In the genomic region with DNA sequence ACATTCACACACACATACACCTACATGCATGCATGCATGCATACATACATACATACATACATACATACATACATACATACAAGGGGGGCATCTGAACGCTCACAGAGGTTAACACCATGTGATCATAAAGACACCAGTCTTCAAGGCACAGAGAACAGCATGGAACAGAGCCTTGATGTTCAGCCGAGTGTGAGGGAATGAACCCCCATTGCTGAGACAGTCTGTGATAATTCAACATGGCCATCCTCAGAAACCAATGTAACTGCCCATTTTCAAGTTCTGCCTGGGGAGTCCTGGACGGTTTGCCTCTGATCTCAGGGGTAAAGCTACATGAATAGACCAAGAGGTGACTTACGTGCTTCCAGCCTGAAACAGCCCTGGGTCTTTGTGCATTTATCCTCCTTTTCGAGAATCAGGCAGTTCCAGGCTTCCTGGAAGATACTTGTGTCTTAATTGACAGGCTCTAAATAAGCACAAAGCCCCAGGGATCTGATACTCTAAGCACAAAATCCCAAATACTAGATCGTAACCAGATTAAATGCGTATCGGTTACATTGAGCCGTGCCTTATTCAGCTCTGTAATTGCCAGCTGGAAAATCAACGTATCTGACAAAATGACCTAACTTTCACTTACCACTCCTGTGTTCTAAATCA, we compare ENCODE assay signal across 19 mouse cellular contexts.
DNase-seq lines count a peak whose midpoint lies in the region; ATAC-seq and TF ChIP-seq lines count a peak whose summit lies in the region.
"Had no signal": no experiment of that assay in that cellular context is flagged by ENCODE, and none has a peak within 500 bp of the region (broad histone marks: within the 10 kb centered on the region; RNA-seq: fewer than 3 reads in every experiment).

No protein-coding gene starts in this region.

- ATAC-seq in hindbrain, embryonic 12.5 days (ENCODE audit: low FRiP score) = no peak
- ATAC-seq in hindbrain, embryonic 11.5 days (ENCODE audit: low FRiP score) = no peak
- ATAC-seq in embryonic facial prominence, embryonic 11.5 days (replicated peaks; ENCODE audit: insufficient number of reproducible peaks, low FRiP score, low TSS enrichment, low read depth) = no peak
- no peak for ATAC-seq in limb, embryonic 12.5 days (ENCODE audit: insufficient number of reproducible peaks, insufficient read depth, low FRiP score, low TSS enrichment, low read depth)
- ATAC-seq: intestine, embryonic 16.5 days had no signal

- DNase-seq in hindbrain, embryonic 11.5 days (ENCODE audit: low spot score) = no peak
- peak; percentile 51 for DNase-seq in brain, embryonic 14.5 days (ENCODE audit: low read depth)
- peak; percentile 72 for DNase-seq in embryonic facial prominence, embryonic 11.5 days (ENCODE audit: low spot score)
- no peak for DNase-seq in heart, postnatal 25 days (ENCODE audit: low spot score)
- DNase-seq in kidney, adult 11 months = no peak
- DNase-seq: adrenal gland, postnatal 36 days; cerebellum, adult 9-10 months; heart, postnatal 4 days; lung, postnatal 10 days; thymus, postnatal 4 days had no signal

- no peaks in the 10 kb centered on the region for H3K27me3 ChIP-seq in hindbrain, embryonic 12.5 days
- H3K27me3 ChIP-seq in hindbrain, embryonic 11.5 days (ENCODE audit: control insufficient read depth, insufficient read depth, low read length) = 0 out of 2 replicates have a peak, but pooled peaks cover 3% of the 10 kb centered on the region
- no peaks in the 10 kb centered on the region for H3K27me3 ChIP-seq in embryonic facial prominence, embryonic 11.5 days (ENCODE audit: control insufficient read depth, insufficient read depth, low read length)
- H3K27me3 ChIP-seq in limb, embryonic 12.5 days = no peaks in the 10 kb centered on the region
- H3K27me3 ChIP-seq: limb, embryonic 15.5 days had no signal

- H3K4me1 ChIP-seq in hindbrain, embryonic 12.5 days = peaks cover 44% of the 10 kb centered on the region
- peaks cover 3% of the 10 kb centered on the region; the same call in 1 of the 2 replicates for H3K4me1 ChIP-seq in hindbrain, embryonic 11.5 days (replicated peaks; ENCODE audit: control insufficient read depth, insufficient read depth, low read length)
- H3K4me1 ChIP-seq in embryonic facial prominence, embryonic 11.5 days (ENCODE audit: control insufficient read depth, insufficient read depth, low read length) = no peaks in the 10 kb centered on the region
- H3K4me1 ChIP-seq in limb, embryonic 12.5 days (replicated peaks) = peaks cover 75% of the 10 kb centered on the region

- no peak for TF ChIP-seq CTCF in brain, embryonic 14.5 days (IDR thresholded peaks at IDR 0.05; ENCODE audit: borderline replicate concordance, extremely low read depth, insufficient read depth, insufficient read length)

- H3K9me3 ChIP-seq in hindbrain, embryonic 12.5 days (replicated peaks) = no peaks in the 10 kb centered on the region
- no peaks in the 10 kb centered on the region for H3K9me3 ChIP-seq in hindbrain, embryonic 11.5 days (ENCODE audit: control insufficient read depth, low read length)
- H3K9me3 ChIP-seq in embryonic facial prominence, embryonic 11.5 days (replicated peaks; ENCODE audit: control insufficient read depth, low read length) = no peaks in the 10 kb centered on the region
- no peaks in the 10 kb centered on the region for H3K9me3 ChIP-seq in limb, embryonic 12.5 days
- H3K9me3 ChIP-seq: forebrain, embryonic 12.5 days; heart, embryonic 12.5 days; limb, embryonic 15.5 days had no signal

- no peak overlapping the region for H3K9ac ChIP-seq in hindbrain, embryonic 12.5 days
- H3K9ac ChIP-seq in hindbrain, embryonic 11.5 days (ENCODE audit: low read depth, low read length) = no peak overlapping the region
- H3K9ac ChIP-seq in embryonic facial prominence, embryonic 11.5 days (replicated peaks; ENCODE audit: low read length) = no peak overlapping the region
- no peak overlapping the region for H3K9ac ChIP-seq in limb, embryonic 12.5 days (replicated peaks)
- H3K9ac ChIP-seq: forebrain, embryonic 12.5 days; heart, embryonic 12.5 days; limb, embryonic 15.5 days had no signal

- no peak overlapping the region for H3K4me2 ChIP-seq in hindbrain, embryonic 12.5 days (replicated peaks)
- no peak overlapping the region for H3K4me2 ChIP-seq in hindbrain, embryonic 11.5 days (replicated peaks; ENCODE audit: low read depth, low read length)
- H3K4me2 ChIP-seq in embryonic facial prominence, embryonic 11.5 days (ENCODE audit: low read depth, low read length) = no peak overlapping the region
- H3K4me2 ChIP-seq in limb, embryonic 12.5 days = no peak overlapping the region
- H3K4me2 ChIP-seq: forebrain, embryonic 12.5 days; heart, embryonic 12.5 days; limb, embryonic 15.5 days had no signal

- H3K27ac ChIP-seq in hindbrain, embryonic 12.5 days = peak overlapping the region; percentile 9; the same call in 1 of the 2 replicates
- no peak overlapping the region for H3K27ac ChIP-seq in hindbrain, embryonic 11.5 days (ENCODE audit: low read depth, low read length)
- peak overlapping the region; percentile 53; the same call in 1 of the 2 replicates for H3K27ac ChIP-seq in embryonic facial prominence, embryonic 11.5 days (replicated peaks; ENCODE audit: low read depth, low read length)
- peak overlapping the region; percentile 56 for H3K27ac ChIP-seq in limb, embryonic 12.5 days
- H3K27ac ChIP-seq: forebrain, embryonic 12.5 days; layer of hippocampus, adult 2 months; left cerebral cortex, adult 2 months; limb, embryonic 15.5 days had no signal

- WGBS in hindbrain, embryonic 12.5 days = 55% methylated on average over 10 of the region's 10 CpGs
- WGBS in hindbrain, embryonic 11.5 days = 72% methylated on average over 10 of the region's 10 CpGs
- 40% methylated on average over 10 of the region's 10 CpGs for WGBS in embryonic facial prominence, embryonic 11.5 days
- WGBS in limb, embryonic 12.5 days = 59% methylated on average over 10 of the region's 10 CpGs

- intact Hi-C loops in heart, postnatal 25 days (cut with DNase I) = no loop called here

- no peak for TF ChIP-seq POLR2A in brain, embryonic 14.5 days (IDR thresholded peaks at IDR 0.05; ENCODE audit: borderline replicate concordance, extremely low read depth, insufficient read depth, insufficient read length, poor library complexity, severe bottlenecking)

- no peak overlapping the region for H3K4me3 ChIP-seq in hindbrain, embryonic 12.5 days
- no peak overlapping the region for H3K4me3 ChIP-seq in hindbrain, embryonic 11.5 days (ENCODE audit: low read depth, low read length)
- H3K4me3 ChIP-seq in embryonic facial prominence, embryonic 11.5 days (ENCODE audit: low read depth, low read length) = no peak overlapping the region
- no peak overlapping the region for H3K4me3 ChIP-seq in limb, embryonic 12.5 days (replicated peaks)
- H3K4me3 ChIP-seq: forebrain, embryonic 12.5 days; heart, embryonic 12.5 days; layer of hippocampus, adult 2 months; left cerebral cortex, adult 2 months; limb, embryonic 15.5 days; myocyte had no signal

- H3K36me3 ChIP-seq in hindbrain, embryonic 12.5 days = no peaks in the 10 kb centered on the region
- H3K36me3 ChIP-seq in hindbrain, embryonic 11.5 days (ENCODE audit: control insufficient read depth, insufficient read depth, low read length) = no peaks in the 10 kb centered on the region
- no peaks in the 10 kb centered on the region for H3K36me3 ChIP-seq in embryonic facial prominence, embryonic 11.5 days (replicated peaks; ENCODE audit: control insufficient read depth, insufficient read depth, low read depth, low read length)
- H3K36me3 ChIP-seq in limb, embryonic 12.5 days = no peaks in the 10 kb centered on the region
- H3K36me3 ChIP-seq: forebrain, embryonic 12.5 days; heart, embryonic 12.5 days; limb, embryonic 15.5 days had no signal

Comparison
In these comparisons a context has a peak if more than half of its experiments do, and no peak if none do; other contexts are left out.
1. DNase-seq: peak in brain, embryonic 14.5 days (single experiment) and embryonic facial prominence, embryonic 11.5 days (single experiment); none in hindbrain, embryonic 11.5 days (single experiment), heart, postnatal 25 days (single experiment) and kidney, adult 11 months (single experiment).